Mouse (Mus musculus) megakaryocyte, embryonic 14.5 days (primary cell): ENCODE measurements around the gene Gcn1l1.

ENCODE experiments used
- FLI1 ChIP-seq: IDR thresholded peaks from 2 replicates; pipeline ENCODE4 v1.6.1; 2012; ENCODE audit warnings: low read length, inconsistent platforms, mixed read lengths
- GATA1 ChIP-seq: IDR thresholded peaks from 3 replicates; pipeline ENCODE4 v1.6.1; 2012; ENCODE audit warnings: mixed read lengths, low read length, inconsistent platforms, borderline replicate concordance

DNA sequence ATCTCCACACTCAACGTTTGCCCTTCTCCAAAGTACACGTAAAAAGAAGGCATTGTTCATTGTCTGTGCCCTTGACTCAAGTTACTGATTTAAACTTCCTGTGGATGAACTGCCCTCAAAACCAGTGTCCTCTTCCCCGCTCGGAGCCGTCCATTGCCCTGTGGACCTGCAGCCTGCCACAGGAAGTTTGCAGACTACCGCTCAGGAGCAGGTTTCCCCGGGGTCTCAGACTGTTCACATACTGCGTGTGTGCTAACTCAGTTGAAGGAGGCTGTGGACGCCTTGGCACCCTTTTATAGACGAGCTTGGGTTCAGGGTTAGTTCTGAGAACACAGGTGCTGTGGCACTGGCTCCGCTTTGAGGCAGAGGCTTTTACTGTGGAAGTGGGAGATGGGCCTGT is 4.3 kb downstream of the Gcn1l1 start:
- TF ChIP-seq FLI1: no peak
- TF ChIP-seq GATA1: no peak
